Mouse (Mus musculus): ENCODE measurements around the gene 2300002M23Rik. TPM values are rescaled to one million over a fixed set of nuclear protein-coding genes. Genes with fewer than 3 reads are reported as not detected.
A peak's percentile ranks its signal among the peaks of the same experiment; 100 is the strongest.

Gene 2300002M23Rik
- not detected in 2 replicates for polyA plus RNA-seq (2015; fragmentation: Nextera tagmentation; extraction: Ambion mirVana)

DNA sequence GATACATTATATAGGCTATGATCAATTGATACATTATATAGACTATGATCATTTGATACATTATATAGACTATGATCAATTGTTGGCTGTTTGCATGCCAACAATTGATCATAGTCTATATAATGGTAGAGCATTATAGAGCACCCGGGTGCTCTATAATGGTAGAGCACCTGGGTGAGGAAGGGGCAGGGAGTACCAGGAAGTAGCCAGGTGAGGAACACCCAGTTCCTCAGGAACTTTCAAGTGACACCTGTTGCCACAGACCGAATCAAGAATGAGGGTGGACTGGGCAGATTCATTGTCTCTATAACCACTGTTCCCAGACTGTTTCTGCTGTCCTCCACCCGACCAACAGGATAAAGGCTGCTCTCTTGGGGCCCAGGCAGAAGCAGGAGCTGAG is at the start of gene 2300002M23Rik:
Gene 2300002M23Rik (plus strand): TSS at position 301 of the 400 bp plus-strand sequence.
- Histone ChIP-seq H3K4me1 (replicated peaks) (no peaks in the 10 kb centered on the region), H3K9ac (no peak within 1 kb of the TSS), H3K27ac (no peak within 1 kb of the TSS), H3K4me3 (replicated peaks) (no peak within 1 kb of the TSS), H3K9me3 (replicated peaks) (no peaks in the 10 kb centered on the region), H3K4me2 (no peak within 1 kb of the TSS), H3K36me3 (no peaks in the 10 kb centered on the region), H3K27me3 (peaks cover 45% of the 10 kb centered on the region)
- no peak for ATAC-seq (ENCODE audit: low read depth)
- no peak for DNase-seq
- 40% methylated on average over 3 of the region's 3 CpGs for WGBS (ENCODE audit: insufficient replicate concordance)

DNA sequence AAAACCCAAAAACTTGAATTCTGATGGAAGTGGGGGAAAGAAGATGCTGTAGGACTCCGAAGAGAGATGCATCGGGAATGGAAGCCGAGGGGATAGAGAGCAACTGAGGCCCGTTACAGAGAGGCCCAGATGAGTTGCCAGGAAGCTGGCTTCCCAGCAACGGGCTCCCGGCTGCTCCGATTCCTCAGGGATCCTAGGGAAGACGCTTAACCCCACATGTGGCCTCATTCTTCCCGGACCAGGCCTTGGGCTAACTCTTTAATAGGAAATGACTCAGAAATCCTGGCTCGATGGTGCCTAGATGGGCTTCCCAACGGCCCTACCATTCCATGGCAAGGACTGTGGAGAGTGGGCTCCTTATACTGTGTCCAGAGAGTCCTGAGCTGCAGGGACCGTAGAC is 49.7 kb upstream of the 2300002M23Rik start:
- Histone ChIP-seq H3K27ac (peak overlapping the region; percentile 83), H3K4me3 (replicated peaks) (peak overlapping the region; percentile 79), H3K9me3 (replicated peaks) (no peaks in the 10 kb centered on the region), H3K27me3 (no peaks in the 10 kb centered on the region), H3K9ac (peak overlapping the region; percentile 83), H3K4me2 (peak overlapping the region; percentile 89), H3K36me3 (peaks cover 31% of the 10 kb centered on the region), H3K4me1 (replicated peaks) (peaks cover 43% of the 10 kb centered on the region)
- WGBS (ENCODE audit: insufficient replicate concordance) = 14% methylated on average over 12 of the region's 12 CpGs
- no peak for ATAC-seq (ENCODE audit: low read depth)
- DNase-seq = no peak

DNA sequence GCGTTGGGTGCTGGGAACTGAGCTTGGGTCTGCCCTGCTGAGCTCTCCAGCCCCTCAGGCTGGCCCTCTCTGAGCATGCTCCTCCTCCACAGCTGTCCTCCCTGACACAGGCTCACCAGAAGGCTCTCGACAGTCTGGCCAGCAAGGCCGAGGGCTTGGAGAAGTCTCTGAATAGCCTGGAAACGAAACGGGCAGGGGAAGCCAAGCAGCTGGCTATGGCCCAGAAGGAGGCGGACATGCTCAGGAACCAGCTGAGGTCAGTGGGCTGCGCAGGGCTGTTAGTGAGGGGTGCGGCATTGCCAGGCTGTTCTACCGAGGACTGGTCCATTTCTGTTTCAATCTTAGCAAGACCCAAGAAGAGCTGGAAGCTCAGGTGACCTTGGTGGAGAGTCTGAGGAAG is 42.9 kb upstream of the 2300002M23Rik start:
- H3K9ac ChIP-seq = no peak overlapping the region
- H3K4me2 ChIP-seq = no peak overlapping the region
- H3K4me1 ChIP-seq (replicated peaks) = no peaks in the 10 kb centered on the region
- H3K27me3 ChIP-seq = no peaks in the 10 kb centered on the region
- H3K9me3 ChIP-seq (replicated peaks) = no peaks in the 10 kb centered on the region
- H3K36me3 ChIP-seq = peaks cover 57% of the 10 kb centered on the region
- no peak for ATAC-seq (ENCODE audit: low read depth)
- H3K4me3 ChIP-seq (replicated peaks) = no peak overlapping the region
- WGBS (ENCODE audit: insufficient replicate concordance) = 87% methylated on average over 9 of the region's 9 CpGs
- DNase-seq = no peak
- H3K27ac ChIP-seq = no peak overlapping the region

DNA sequence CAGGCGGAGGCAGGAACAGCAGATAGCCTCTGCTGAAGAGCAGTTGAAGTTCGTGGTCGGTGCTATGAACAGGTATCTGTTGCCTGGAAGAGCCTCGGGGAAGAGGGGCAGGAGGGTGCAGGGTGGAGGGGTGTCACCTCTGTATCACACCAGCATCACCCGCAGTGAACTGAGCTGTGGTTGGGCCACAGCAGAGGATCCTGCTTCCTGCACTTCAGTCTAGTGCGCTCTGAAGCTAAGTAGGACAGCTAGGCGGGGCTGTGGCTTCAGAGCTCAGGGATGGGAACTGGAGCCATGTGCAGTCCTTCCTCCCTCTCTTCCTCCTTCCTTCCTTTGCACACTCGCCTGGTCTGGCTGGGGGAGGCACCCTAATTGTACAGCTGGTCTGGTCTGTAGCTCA is 40.6 kb upstream of the 2300002M23Rik start:
- WGBS (ENCODE audit: insufficient replicate concordance) = 45% methylated on average over 8 of the region's 8 CpGs
- H3K36me3 ChIP-seq = peaks cover 63% of the 10 kb centered on the region

DNA sequence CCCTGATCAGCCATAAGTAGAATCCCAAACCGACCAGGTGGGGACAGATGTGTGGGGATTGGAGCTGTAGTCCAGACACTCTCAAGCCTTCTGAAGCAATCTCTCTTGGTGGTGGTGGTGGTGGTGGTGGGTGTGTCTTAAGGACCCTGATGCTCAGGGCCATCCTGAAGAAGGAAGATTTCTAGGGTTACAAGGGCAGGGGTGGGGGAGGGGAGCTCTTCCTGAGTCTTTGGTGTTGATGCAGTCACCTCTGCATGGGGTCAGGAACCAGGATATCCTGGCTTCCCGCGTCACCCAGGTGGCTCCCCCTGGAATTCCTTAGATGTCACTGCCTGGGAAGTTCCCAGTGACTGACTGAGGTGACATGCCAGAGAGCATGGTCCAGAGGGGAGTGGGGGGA is 34.9 kb upstream of the 2300002M23Rik start:
- H3K4me3 ChIP-seq (replicated peaks) = no peak overlapping the region
- no peaks in the 10 kb centered on the region for H3K9me3 ChIP-seq (replicated peaks)
- no peak for ATAC-seq (ENCODE audit: low read depth)
- H3K36me3 ChIP-seq = peaks cover 29% of the 10 kb centered on the region
- 0 out of 2 replicates have a peak, but pooled peaks cover 2% of the 10 kb centered on the region for H3K4me1 ChIP-seq (replicated peaks)
- H3K4me2 ChIP-seq = no peak overlapping the region
- WGBS (ENCODE audit: insufficient replicate concordance) = 16% methylated on average over 3 of the region's 3 CpGs
- H3K27ac ChIP-seq = no peak overlapping the region
- H3K9ac ChIP-seq = no peak overlapping the region
- peaks cover 12% of the 10 kb centered on the region for H3K27me3 ChIP-seq
- no peak for DNase-seq

More for the DNA sequence above, 40.6 kb upstream of the 2300002M23Rik start:
- no peak for ATAC-seq (ENCODE audit: low read depth)
- Histone ChIP-seq H3K9ac (no peak overlapping the region), H3K9me3 (replicated peaks) (no peaks in the 10 kb centered on the region), H3K4me1 (replicated peaks) (0 out of 2 replicates have a peak, but pooled peaks cover 2% of the 10 kb centered on the region), H3K27ac (no peak overlapping the region), H3K4me3 (replicated peaks) (no peak overlapping the region), H3K27me3 (no peaks in the 10 kb centered on the region), H3K4me2 (no peak overlapping the region)
- DNase-seq = no peak

DNA sequence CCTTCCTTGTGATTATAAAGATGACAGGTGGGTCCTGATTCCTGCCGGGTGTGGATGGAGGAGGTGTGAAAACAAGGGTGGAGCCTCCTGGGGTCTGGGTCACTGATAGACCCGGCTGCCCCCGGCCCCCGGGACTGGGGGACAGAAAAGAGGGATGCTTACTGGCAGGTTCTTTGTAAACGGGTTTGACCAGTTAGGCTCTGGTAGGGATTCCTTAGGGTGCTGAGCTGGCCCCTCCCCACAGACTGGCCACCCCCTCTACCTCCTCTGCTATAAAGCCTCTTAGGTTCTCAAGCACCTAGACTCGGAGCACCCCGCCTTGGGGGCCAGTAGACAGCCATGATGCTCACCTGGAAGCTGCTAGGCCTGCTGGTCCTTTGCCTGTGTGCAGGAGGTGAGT is 34.3 kb upstream of the 2300002M23Rik start, which contains the start of gene Psors1c2:
Gene Psors1c2 (plus strand): TSS at position 301 of the 400 bp plus-strand sequence.
- no peak within 1 kb of the TSS for H3K27ac ChIP-seq
- peaks cover 26% of the 10 kb centered on the region for H3K36me3 ChIP-seq
- WGBS (ENCODE audit: insufficient replicate concordance) = 18% methylated on average over 7 of the region's 7 CpGs
- H3K9me3 ChIP-seq (replicated peaks) = no peaks in the 10 kb centered on the region
- H3K4me2 ChIP-seq = no peak within 1 kb of the TSS
- no peak within 1 kb of the TSS for H3K9ac ChIP-seq
- 0 out of 2 replicates have a peak, but pooled peaks cover 2% of the 10 kb centered on the region for H3K4me1 ChIP-seq (replicated peaks)
- ATAC-seq (ENCODE audit: low read depth) = no peak
- DNase-seq = no peak
- H3K27me3 ChIP-seq = peaks cover 12% of the 10 kb centered on the region
- H3K4me3 ChIP-seq (replicated peaks) = no peak within 1 kb of the TSS

DNA sequence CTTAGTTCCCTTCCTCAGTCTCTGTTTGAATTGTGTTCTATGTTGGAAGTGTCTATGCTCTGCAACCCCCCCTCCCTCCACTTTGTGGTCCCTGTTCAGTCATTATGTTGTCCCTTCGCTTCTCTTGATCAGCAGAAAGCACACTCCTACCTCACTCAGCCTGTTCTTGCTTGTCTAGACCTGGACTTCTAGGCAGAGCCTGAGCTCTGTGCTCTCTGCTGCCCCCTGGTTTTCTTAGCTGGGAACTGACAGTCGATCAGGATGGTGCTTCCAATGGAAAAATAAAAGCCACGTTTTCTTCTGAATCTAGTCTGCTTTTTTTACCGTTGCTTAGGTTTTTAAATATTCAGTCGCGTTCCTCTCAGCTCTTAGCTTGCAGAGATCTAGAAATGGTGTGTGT is 32.9 kb upstream of the 2300002M23Rik start:
- no peak overlapping the region for H3K4me2 ChIP-seq
- peaks cover 12% of the 10 kb centered on the region for H3K36me3 ChIP-seq
- peaks cover 12% of the 10 kb centered on the region for H3K27me3 ChIP-seq
- no peak for ATAC-seq (ENCODE audit: low read depth)
- peak; percentile 31 for DNase-seq
- H3K27ac ChIP-seq = no peak overlapping the region
- H3K4me3 ChIP-seq (replicated peaks) = no peak overlapping the region
- 11% methylated on average over 6 of the region's 6 CpGs for WGBS (ENCODE audit: insufficient replicate concordance)
- no peaks in the 10 kb centered on the region for H3K9me3 ChIP-seq (replicated peaks)
- H3K4me1 ChIP-seq (replicated peaks) = 0 out of 2 replicates have a peak, but pooled peaks cover 2% of the 10 kb centered on the region
- H3K9ac ChIP-seq = no peak overlapping the region

DNA sequence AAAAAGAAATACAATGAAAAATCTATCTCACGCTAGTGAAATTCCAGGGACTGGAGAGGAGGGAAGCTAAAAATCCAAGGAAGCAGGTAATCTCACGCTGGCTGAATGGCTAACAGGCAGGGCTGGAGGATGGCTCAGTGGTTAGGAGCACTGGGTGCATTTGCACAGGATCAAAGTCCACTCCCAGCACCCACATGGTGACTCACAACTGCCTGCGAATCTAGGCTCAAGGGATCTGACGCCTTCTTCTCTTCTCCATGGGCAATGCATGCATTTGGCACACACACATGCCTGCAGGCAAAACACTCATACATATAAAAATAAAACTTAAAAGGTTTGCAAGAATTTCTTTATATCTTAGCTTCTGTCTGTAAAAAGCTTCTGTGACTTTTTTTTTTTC is 29.8 kb upstream of the 2300002M23Rik start:
- Histone ChIP-seq H3K27me3 (peaks cover 12% of the 10 kb centered on the region), H3K9ac (no peak overlapping the region), H3K4me2 (no peak overlapping the region), H3K27ac (no peak overlapping the region), H3K4me1 (replicated peaks) (no peaks in the 10 kb centered on the region), H3K9me3 (replicated peaks) (no peaks in the 10 kb centered on the region), H3K36me3 (no peaks in the 10 kb centered on the region), H3K4me3 (replicated peaks) (no peak overlapping the region)
- DNase-seq (no peak), ATAC-seq (ENCODE audit: low read depth) (no peak)
- 58% methylated on average over 4 of the region's 4 CpGs for WGBS (ENCODE audit: insufficient replicate concordance)

DNA sequence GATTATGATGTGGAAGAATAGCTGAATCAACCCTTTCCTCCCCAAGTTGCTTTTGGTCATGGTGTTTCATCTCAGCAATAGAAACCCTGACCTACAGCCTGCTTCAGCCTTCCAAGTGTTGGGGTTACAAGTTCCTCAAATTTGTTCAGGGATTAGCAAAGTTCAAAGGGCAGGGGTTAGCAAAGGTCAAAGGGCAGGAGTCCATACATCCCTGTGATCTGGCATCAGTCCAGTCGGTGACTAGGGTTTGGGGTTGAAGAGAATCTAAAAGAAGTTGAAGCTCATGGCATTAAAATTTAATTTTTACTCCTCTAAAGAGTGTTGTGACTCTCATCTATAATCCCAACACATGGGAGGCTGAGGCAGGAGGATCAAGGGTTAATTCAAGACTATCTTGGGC is 28.8 kb upstream of the 2300002M23Rik start:
- no peaks in the 10 kb centered on the region for H3K36me3 ChIP-seq

DNA sequence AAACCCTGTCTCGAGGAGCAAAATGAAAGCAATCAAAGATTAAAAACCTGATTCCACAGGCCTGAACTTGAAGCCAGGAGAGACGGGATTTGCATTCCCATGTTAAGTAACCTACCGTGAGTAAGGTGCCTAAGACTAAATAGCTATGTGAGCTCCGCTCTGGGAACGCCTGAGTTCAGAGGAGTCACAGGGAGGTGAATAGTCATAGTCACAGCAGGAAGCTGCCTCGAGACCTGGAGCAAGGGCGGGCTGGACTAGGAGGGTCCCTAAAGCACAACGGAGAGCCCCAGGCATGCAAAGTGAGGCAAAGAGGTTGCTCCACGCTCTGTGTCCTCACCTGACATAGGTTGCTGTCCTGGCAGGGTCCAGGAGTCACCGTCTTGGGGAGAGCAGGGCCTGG is 27.7 kb upstream of the 2300002M23Rik start:
- H3K27ac ChIP-seq = no peak overlapping the region
- WGBS (ENCODE audit: insufficient replicate concordance) = 41% methylated on average over 10 of the region's 10 CpGs
- no peaks in the 10 kb centered on the region for H3K36me3 ChIP-seq
- no peak overlapping the region for H3K4me2 ChIP-seq
- H3K9ac ChIP-seq = no peak overlapping the region
- H3K4me1 ChIP-seq (replicated peaks) = no peaks in the 10 kb centered on the region
- no peak overlapping the region for H3K4me3 ChIP-seq (replicated peaks)
- ATAC-seq (ENCODE audit: low read depth) = no peak
- H3K27me3 ChIP-seq = no peaks in the 10 kb centered on the region
- H3K9me3 ChIP-seq (replicated peaks) = no peaks in the 10 kb centered on the region
- no peak for DNase-seq

More for the DNA sequence above, 28.8 kb upstream of the 2300002M23Rik start:
- Histone ChIP-seq H3K27me3 (peaks cover 5% of the 10 kb centered on the region; the same call in 1 of the 2 replicates), H3K4me3 (replicated peaks) (no peak overlapping the region), H3K4me1 (replicated peaks) (no peaks in the 10 kb centered on the region), H3K9me3 (replicated peaks) (no peaks in the 10 kb centered on the region), H3K9ac (no peak overlapping the region), H3K4me2 (no peak overlapping the region), H3K27ac (no peak overlapping the region)
- WGBS (ENCODE audit: insufficient replicate concordance) = 56% methylated on average over 1 of the region's 1 CpGs
- no peak for DNase-seq
- ATAC-seq (ENCODE audit: low read depth) = no peak

DNA sequence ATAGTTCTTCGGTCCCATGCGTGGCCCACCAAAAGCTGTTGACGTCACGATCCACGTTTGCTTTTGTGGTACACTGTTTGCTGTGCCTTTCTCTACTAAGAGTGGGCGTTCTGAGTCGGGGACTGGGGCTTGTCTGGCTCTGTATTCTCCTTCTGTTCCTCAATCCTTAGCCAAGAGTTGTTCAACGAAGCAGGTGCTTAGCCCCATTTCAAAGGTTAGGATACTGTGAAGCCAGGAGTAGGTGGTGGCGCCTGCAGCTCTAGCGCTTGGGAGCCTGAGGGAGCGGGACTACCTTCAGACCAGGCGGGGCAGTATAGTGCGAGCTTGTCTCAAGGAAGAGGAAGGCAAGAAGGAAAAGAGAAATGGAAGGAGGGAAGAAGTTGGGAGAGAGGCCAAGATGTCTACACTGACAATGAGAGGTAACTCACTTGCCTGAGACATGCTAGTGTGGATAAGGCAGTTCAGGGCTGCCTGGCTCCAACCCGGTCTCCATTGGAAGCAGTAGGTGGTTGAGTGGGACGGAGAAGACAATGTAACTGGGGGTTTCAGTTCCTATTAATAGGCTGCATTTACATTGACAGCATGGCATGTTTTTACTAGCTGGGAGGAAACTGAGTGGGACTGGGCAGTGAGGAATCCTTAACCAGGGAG is 24.4 kb upstream of the 2300002M23Rik start:
- Histone ChIP-seq H3K27ac (no peak overlapping the region), H3K9ac (no peak overlapping the region), H3K4me2 (no peak overlapping the region), H3K36me3 (no peaks in the 10 kb centered on the region), H3K9me3 (replicated peaks) (no peaks in the 10 kb centered on the region), H3K4me1 (replicated peaks) (no peaks in the 10 kb centered on the region), H3K4me3 (replicated peaks) (no peak overlapping the region), H3K27me3 (no peaks in the 10 kb centered on the region)
- DNase-seq (no peak), ATAC-seq (ENCODE audit: low read depth) (no peak)
- 68% methylated on average over 15 of the region's 15 CpGs for WGBS (ENCODE audit: insufficient replicate concordance)

DNA sequence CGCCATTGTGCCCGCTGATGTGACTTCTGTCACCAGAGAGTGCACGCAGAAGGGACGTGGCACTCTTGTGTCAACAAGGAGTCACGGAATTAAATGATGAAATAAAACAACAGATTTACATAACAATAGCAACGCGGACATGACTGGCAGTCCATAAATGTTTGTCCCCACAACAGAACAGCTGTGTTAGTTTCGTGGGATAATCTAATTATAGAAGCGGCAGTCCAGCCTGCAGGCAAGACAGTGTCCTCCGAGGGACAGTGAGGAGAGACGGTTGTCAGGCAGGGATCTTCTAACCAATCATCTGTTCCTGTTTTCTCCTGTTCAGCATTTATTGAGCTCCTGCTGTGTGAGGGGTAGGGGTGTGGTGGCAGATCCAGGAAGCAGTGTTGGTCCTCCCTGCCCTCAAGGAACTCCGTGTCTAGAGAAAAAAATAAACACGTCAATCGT is 23.8 kb upstream of the 2300002M23Rik start:
- H3K4me1 ChIP-seq (replicated peaks) = no peaks in the 10 kb centered on the region
- no peaks in the 10 kb centered on the region for H3K36me3 ChIP-seq
- WGBS (ENCODE audit: insufficient replicate concordance) = 52% methylated on average over 14 of the region's 14 CpGs

More for the DNA sequence above, 23.8 kb upstream of the 2300002M23Rik start:
- H3K4me3 ChIP-seq (replicated peaks) = no peak overlapping the region
- no peaks in the 10 kb centered on the region for H3K27me3 ChIP-seq
- no peak for DNase-seq
- H3K27ac ChIP-seq = no peak overlapping the region
- no peak overlapping the region for H3K9ac ChIP-seq
- H3K9me3 ChIP-seq (replicated peaks) = no peaks in the 10 kb centered on the region
- no peak for ATAC-seq (ENCODE audit: low read depth)
- H3K4me2 ChIP-seq = no peak overlapping the region

All from liver, embryonic 13.5 days (tissue).